In genomic region chr6:40900287-40900686, GRCm38 (mm10) we compare ENCODE assay signal across 43 mouse cellular contexts. TPM values are rescaled to one million over a fixed set of nuclear protein-coding genes. Genes with fewer than 3 reads are reported as not detected.
"Had no signal": no experiment of that assay in that cellular context is flagged by ENCODE, and none has a peak within 500 bp of the region (broad histone marks: within the 10 kb centered on the region; RNA-seq: fewer than 3 reads in every experiment).

Gene Prss58, minus strand, starts transcription at chr6:40900387.

- H3K27me3 ChIP-seq: heart, embryonic 12.5 days; heart, embryonic 13.5 days; heart, embryonic 15.5 days; hindbrain, embryonic 12.5 days; hindbrain, embryonic 13.5 days; hindbrain, embryonic 15.5 days; intestine, embryonic 15.5 days; kidney, embryonic 15.5 days had no signal

- H3K4me1 ChIP-seq: heart, embryonic 10.5 days; heart, embryonic 12.5 days; heart, embryonic 13.5 days; heart, embryonic 15.5 days; hindbrain, embryonic 10.5 days; hindbrain, embryonic 12.5 days; hindbrain, embryonic 13.5 days; hindbrain, embryonic 15.5 days; intestine, embryonic 15.5 days; kidney, embryonic 15.5 days had no signal

- H3K27ac ChIP-seq: heart, embryonic 10.5 days; heart, embryonic 13.5 days; heart, embryonic 15.5 days; hindbrain, embryonic 10.5 days; hindbrain, embryonic 12.5 days; hindbrain, embryonic 13.5 days; hindbrain, embryonic 14.5 days; hindbrain, embryonic 15.5 days; hindbrain, postnatal 0 days; intestine, embryonic 15.5 days; kidney, embryonic 15.5 days; kidney, postnatal 0 days; layer of hippocampus, adult 2 months had no signal

- DNase-seq: heart, postnatal 10 days; heart, postnatal 14 days; heart, postnatal 36 days; heart, postnatal 4 days; kidney, adult 11 months; kidney, adult 18-20 months; kidney, adult 2 months; kidney, adult 8-10 months; kidney, adult 9 months; kidney, postnatal 10 days; kidney, postnatal 14 days; kidney, postnatal 25 days; kidney, postnatal 36 days; kidney, postnatal 4 days; layer of hippocampus, adult 9-11 months; layer of hippocampus, postnatal 36 days had no signal

- H3K36me3 ChIP-seq: heart, embryonic 10.5 days; heart, embryonic 12.5 days; heart, embryonic 13.5 days; heart, embryonic 15.5 days; hindbrain, embryonic 10.5 days; hindbrain, embryonic 12.5 days; hindbrain, embryonic 13.5 days; hindbrain, embryonic 15.5 days; intestine, embryonic 15.5 days; kidney, embryonic 15.5 days had no signal

- H3K4me3 ChIP-seq: heart, embryonic 10.5 days; heart, embryonic 12.5 days; heart, embryonic 13.5 days; heart, embryonic 15.5 days; hindbrain, embryonic 10.5 days; hindbrain, embryonic 12.5 days; hindbrain, embryonic 13.5 days; hindbrain, embryonic 15.5 days; intestine, embryonic 15.5 days; kidney, embryonic 15.5 days; layer of hippocampus, adult 2 months had no signal

RNA-seq across cellular contexts. Expression of gene Prss58, which starts in this region (rescaled TPM):
- polyA plus RNA-seq: heart, embryonic 10.5 days; heart, embryonic 11.5 days; heart, embryonic 12.5 days; heart, embryonic 13.5 days; heart, embryonic 14.5 days; heart, embryonic 15.5 days; heart, embryonic 16.5 days; heart, postnatal 0 days; hindbrain, embryonic 10.5 days; hindbrain, embryonic 11.5 days; hindbrain, embryonic 12.5 days; hindbrain, embryonic 13.5 days; hindbrain, embryonic 14.5 days; hindbrain, embryonic 15.5 days; hindbrain, embryonic 16.5 days; hindbrain, postnatal 0 days; inflammation-experienced regulatory T-cells, adult 6 months; intestine, embryonic 14.5 days; intestine, embryonic 15.5 days; intestine, embryonic 16.5 days; intestine, postnatal 0 days; kidney, adult 2 months; kidney, embryonic 14.5 days; kidney, embryonic 15.5 days; kidney, embryonic 16.5 days; kidney, postnatal 0 days; large intestine, adult 2 months had no signal
